Mouse (Mus musculus): Measurements from ENCODE around the gene Itprip. TPM values are rescaled to one million over a fixed set of nuclear protein-coding genes. Genes with fewer than 3 reads are reported as not detected.

Gene Itprip
- polyA plus RNA-seq, 1 experiment, result 43.0 TPM

DNA sequence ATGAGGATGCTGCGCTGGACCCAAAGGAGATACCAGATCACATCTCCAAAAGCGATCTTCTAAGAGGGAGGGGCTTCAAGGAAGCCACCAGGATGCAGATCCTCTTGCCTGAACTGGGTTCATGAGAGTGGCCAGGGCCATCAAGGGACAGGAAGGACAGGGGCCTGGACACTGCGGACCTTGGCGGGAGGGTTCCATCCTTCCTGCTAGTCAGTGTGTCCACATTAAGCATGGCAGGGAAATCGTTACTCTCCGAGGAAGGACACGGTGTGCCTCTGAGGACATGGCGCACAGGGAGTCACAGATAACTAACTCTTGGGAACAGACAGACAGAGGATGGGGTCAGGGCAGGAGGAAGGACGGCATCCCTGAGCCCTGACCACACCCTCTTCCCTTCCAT, 11.5 kb downstream of the Itprip start:
- TF ChIP-seq CTCF (IDR thresholded peaks at IDR 0.05; ENCODE audit: control insufficient read depth, insufficient read depth, insufficient replicate concordance, low read depth, low read length) (no peak), POLR2A (IDR thresholded peaks at IDR 0.05; ENCODE audit: control insufficient read depth, low read depth, low read length) (no peak)
- no peak overlapping the region for H3K4me3 ChIP-seq (ENCODE audit: control insufficient read depth, low read depth, low read length)
- no peak overlapping the region for H3K27ac ChIP-seq (ENCODE audit: control insufficient read depth, insufficient read depth, low read depth, low read length)
- H3K27me3 ChIP-seq (ENCODE audit: control insufficient read depth, insufficient read depth, low read length), result no peaks in the 10 kb centered on the region
- no peaks in the 10 kb centered on the region for H3K36me3 ChIP-seq (ENCODE audit: control insufficient read depth, insufficient read depth, low read length)
- H3K4me1 ChIP-seq (ENCODE audit: control insufficient read depth, insufficient read depth, low read length), result peaks cover 6% of the 10 kb centered on the region

GRCm38 (mm10) chr19:47905603-47906002, 13.5 kb downstream of the Itprip start:
- Histone ChIP-seq H3K27me3 (ENCODE audit: control insufficient read depth, insufficient read depth, low read length) (no peaks in the 10 kb centered on the region), H3K36me3 (ENCODE audit: control insufficient read depth, insufficient read depth, low read length) (no peaks in the 10 kb centered on the region), H3K4me3 (ENCODE audit: control insufficient read depth, low read depth, low read length) (no peak overlapping the region), H3K4me1 (ENCODE audit: control insufficient read depth, insufficient read depth, low read length) (peaks cover 6% of the 10 kb centered on the region), H3K27ac (ENCODE audit: control insufficient read depth, insufficient read depth, low read depth, low read length) (no peak overlapping the region)
- TF ChIP-seq CTCF (IDR thresholded peaks at IDR 0.05; ENCODE audit: control insufficient read depth, insufficient read depth, insufficient replicate concordance, low read depth, low read length), result no peak
- TF ChIP-seq POLR2A (IDR thresholded peaks at IDR 0.05; ENCODE audit: control insufficient read depth, low read depth, low read length), result no peak

DNA sequence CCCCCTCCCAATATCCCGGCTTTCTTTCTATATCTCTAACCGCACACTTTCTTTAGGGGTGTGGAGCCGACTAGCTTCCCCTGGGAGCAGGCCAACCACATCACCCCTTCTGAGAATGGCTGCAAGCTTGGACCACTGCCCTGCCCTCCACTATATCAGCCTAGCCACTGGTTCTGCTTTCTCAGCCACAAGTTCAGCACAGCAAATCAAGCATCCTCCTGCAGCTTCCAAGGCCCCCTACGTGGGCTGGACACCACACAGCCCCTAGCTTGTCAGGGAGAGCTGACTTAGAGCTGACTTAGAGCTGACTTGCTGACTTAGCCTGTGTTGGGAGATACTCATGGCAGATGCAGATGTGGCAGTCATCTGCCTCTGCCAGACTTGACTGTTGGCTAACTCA, 14.0 kb downstream of the Itprip start:
- H3K27me3 ChIP-seq (ENCODE audit: control insufficient read depth, insufficient read depth, low read length), result no peaks in the 10 kb centered on the region
- H3K36me3 ChIP-seq (ENCODE audit: control insufficient read depth, insufficient read depth, low read length), result no peaks in the 10 kb centered on the region
- no peak overlapping the region for H3K27ac ChIP-seq (ENCODE audit: control insufficient read depth, insufficient read depth, low read depth, low read length)
- no peak overlapping the region for H3K4me3 ChIP-seq (ENCODE audit: control insufficient read depth, low read depth, low read length)
- TF ChIP-seq POLR2A (IDR thresholded peaks at IDR 0.05; ENCODE audit: control insufficient read depth, low read depth, low read length) (no peak), CTCF (IDR thresholded peaks at IDR 0.05; ENCODE audit: control insufficient read depth, insufficient read depth, insufficient replicate concordance, low read depth, low read length) (no peak)
- H3K4me1 ChIP-seq (ENCODE audit: control insufficient read depth, insufficient read depth, low read length), result peaks cover 6% of the 10 kb centered on the region

- TF ChIP-seq CTCF (IDR thresholded peaks at IDR 0.05; ENCODE audit: control insufficient read depth, insufficient read depth, insufficient replicate concordance, low read depth, low read length) (no peak), POLR2A (IDR thresholded peaks at IDR 0.05; ENCODE audit: control insufficient read depth, low read depth, low read length) (no peak)
- Histone ChIP-seq H3K27me3 (ENCODE audit: control insufficient read depth, insufficient read depth, low read length) (no peaks in the 10 kb centered on the region), H3K27ac (ENCODE audit: control insufficient read depth, insufficient read depth, low read depth, low read length) (no peak overlapping the region), H3K4me3 (ENCODE audit: control insufficient read depth, low read depth, low read length) (no peak overlapping the region), H3K4me1 (ENCODE audit: control insufficient read depth, insufficient read depth, low read length) (no peaks in the 10 kb centered on the region; the same call in 1 of the 2 replicates), H3K36me3 (ENCODE audit: control insufficient read depth, insufficient read depth, low read length) (no peaks in the 10 kb centered on the region)
Observed at GRCm38 (mm10) chr19:47903679-47904078, 15.4 kb downstream of the Itprip start.

GRCm38 (mm10) chr19:47902316-47903201, 16.5 kb downstream of the Itprip start:
- Histone ChIP-seq H3K27me3 (ENCODE audit: control insufficient read depth, insufficient read depth, low read length) (no peaks in the 10 kb centered on the region), H3K36me3 (ENCODE audit: control insufficient read depth, insufficient read depth, low read length) (no peaks in the 10 kb centered on the region), H3K4me3 (ENCODE audit: control insufficient read depth, low read depth, low read length) (no peak overlapping the region), H3K4me1 (ENCODE audit: control insufficient read depth, insufficient read depth, low read length) (no peaks in the 10 kb centered on the region; the same call in 1 of the 2 replicates), H3K27ac (ENCODE audit: control insufficient read depth, insufficient read depth, low read depth, low read length) (no peak overlapping the region)
- TF ChIP-seq CTCF (IDR thresholded peaks at IDR 0.05; ENCODE audit: control insufficient read depth, insufficient read depth, insufficient replicate concordance, low read depth, low read length), result no peak
- TF ChIP-seq POLR2A (IDR thresholded peaks at IDR 0.05; ENCODE audit: control insufficient read depth, low read depth, low read length), result no peak

DNA sequence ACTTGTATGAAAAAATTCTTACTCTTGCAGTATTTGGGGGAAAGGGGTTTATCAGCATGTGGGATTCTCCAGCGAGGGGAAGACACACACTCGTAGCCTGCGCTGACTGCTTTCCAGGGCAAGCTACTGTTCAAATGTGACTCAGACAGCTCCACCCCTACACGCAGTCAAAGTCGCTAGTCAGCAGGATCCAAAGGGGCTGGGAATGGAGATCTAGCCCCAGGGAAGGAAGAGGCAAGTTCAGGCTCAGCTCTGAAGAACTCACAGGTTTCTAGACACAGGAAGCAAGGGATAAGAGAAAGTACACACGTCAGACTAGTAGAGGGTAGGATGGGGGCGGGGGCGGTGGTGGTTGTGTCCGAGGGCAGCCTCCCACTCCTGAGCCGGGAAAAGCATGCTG, 18.5 kb downstream of the Itprip start:
- no peak for TF ChIP-seq POLR2A (IDR thresholded peaks at IDR 0.05; ENCODE audit: control insufficient read depth, low read depth, low read length)
- TF ChIP-seq CTCF (IDR thresholded peaks at IDR 0.05; ENCODE audit: control insufficient read depth, insufficient read depth, insufficient replicate concordance, low read depth, low read length), result no peak
- no peaks in the 10 kb centered on the region for H3K27me3 ChIP-seq (ENCODE audit: control insufficient read depth, insufficient read depth, low read length)
- no peak overlapping the region for H3K27ac ChIP-seq (ENCODE audit: control insufficient read depth, insufficient read depth, low read depth, low read length)
- H3K36me3 ChIP-seq (ENCODE audit: control insufficient read depth, insufficient read depth, low read length), result no peaks in the 10 kb centered on the region
- H3K4me1 ChIP-seq (ENCODE audit: control insufficient read depth, insufficient read depth, low read length), result no peaks in the 10 kb centered on the region
- H3K4me3 ChIP-seq (ENCODE audit: control insufficient read depth, low read depth, low read length), result no peak overlapping the region

DNA sequence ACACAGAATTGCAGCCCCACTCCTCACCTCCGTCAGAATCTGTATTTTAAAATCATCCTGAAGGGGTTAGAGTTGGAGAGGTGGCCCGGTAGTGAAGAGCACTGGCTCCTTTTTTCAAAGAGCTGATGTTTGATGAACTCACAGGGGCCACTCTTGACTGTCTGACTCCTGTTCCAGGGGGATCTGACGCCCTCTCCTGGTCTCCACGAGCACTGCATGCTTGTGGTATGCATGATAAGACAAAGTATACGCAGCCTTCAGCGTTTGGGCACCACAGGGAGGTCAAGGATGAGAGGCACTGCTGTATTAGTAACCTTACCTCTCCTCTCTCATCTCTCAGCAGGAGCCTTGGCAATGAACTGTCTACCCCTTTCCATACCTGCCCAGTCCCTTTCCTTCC, 19.1 kb downstream of the Itprip start:
- no peak overlapping the region for H3K4me3 ChIP-seq (ENCODE audit: control insufficient read depth, low read depth, low read length)
- TF ChIP-seq CTCF (IDR thresholded peaks at IDR 0.05; ENCODE audit: control insufficient read depth, insufficient read depth, insufficient replicate concordance, low read depth, low read length), result peak; percentile 45; the same call in 1 of the 2 replicates
- no peak for TF ChIP-seq POLR2A (IDR thresholded peaks at IDR 0.05; ENCODE audit: control insufficient read depth, low read depth, low read length)
- no peaks in the 10 kb centered on the region for H3K4me1 ChIP-seq (ENCODE audit: control insufficient read depth, insufficient read depth, low read length)
- no peaks in the 10 kb centered on the region for H3K27me3 ChIP-seq (ENCODE audit: control insufficient read depth, insufficient read depth, low read length)
- H3K27ac ChIP-seq (ENCODE audit: control insufficient read depth, insufficient read depth, low read depth, low read length), result no peak overlapping the region
- H3K36me3 ChIP-seq (ENCODE audit: control insufficient read depth, insufficient read depth, low read length), result no peaks in the 10 kb centered on the region
